Mouse (Mus musculus) kidney, embryonic 15.5 days (tissue): ENCODE data around the gene Hoxd12. TPM values are rescaled to one million over a fixed set of nuclear protein-coding genes. Genes with fewer than 3 reads are reported as not detected.

ENCODE experiments used
- ATAC-seq: fragments of 200-750 bp; cut with Nextera tagmentation; replicated peaks from 2 replicates; pipeline ENCODE4 v1.8.0; 2017; ENCODE audit warnings: moderate TSS enrichment; ENCODE audit not compliant: low FRiP score
- H3K27ac ChIP-seq: fragments of 300-500 bp; sonication (generic); 2 replicates; pipeline ENCODE4 v1.5.1; 2015; ENCODE audit warnings: mild to moderate bottlenecking, inconsistent platforms
- H3K27me3 ChIP-seq: fragments of 300-500 bp; sonication (generic); 2 replicates; pipeline ENCODE4 v1.6.1; 2015; ENCODE audit warnings: inconsistent platforms
- H3K36me3 ChIP-seq: fragments of 300-500 bp; sonication (generic); 2 replicates; pipeline ENCODE4 v1.6.1; 2015; ENCODE audit warnings: inconsistent platforms
- H3K4me1 ChIP-seq: fragments of 300-500 bp; sonication (generic); 2 replicates; pipeline ENCODE4 v1.6.1; 2015; ENCODE audit warnings: inconsistent platforms
- H3K4me2 ChIP-seq: fragments of 300-500 bp; sonication (generic); 2 replicates; pipeline ENCODE4 v1.6.1; 2015; ENCODE audit warnings: moderate library complexity, mild to moderate bottlenecking, inconsistent platforms
- H3K4me3 ChIP-seq: fragments of 300-500 bp; sonication (generic); replicated peaks from 2 replicates; pipeline ENCODE4 v1.5.1; 2015; ENCODE audit warnings: mild to moderate bottlenecking, inconsistent platforms
- H3K9ac ChIP-seq: fragments of 300-500 bp; sonication (generic); 2 replicates; pipeline ENCODE4 v1.6.1; 2015; ENCODE audit warnings: mild to moderate bottlenecking, inconsistent platforms
- H3K9me3 ChIP-seq: fragments of 300-500 bp; sonication (generic); replicated peaks from 2 replicates; pipeline ENCODE4 v1.6.1; 2016; ENCODE audit warnings: inconsistent platforms
- WGBS: fragments of 180-500 bp; shearing (Covaris S2); methylation state at CpG from one replicate; pipeline ENCODE4 v1.1.7; 2015; ENCODE audit warnings: mixed read lengths; 5-methylcytosine and 5-hydroxymethylcytosine counted together
- polyA plus RNA-seq: library from polyadenylated mRNA; unstranded; fragments of >200 nt; fragmentation: Nextera tagmentation; extraction: Ambion mirVana; gene quantifications from 2 replicates; pipeline ENCODE4 v1.2.1, GENCODE M21; 2015

The Hoxd12 gene
- 5.4 and 6.4 TPM in 2 replicates for polyA plus RNA-seq

- Histone ChIP-seq H3K27ac (peak within 1 kb of the TSS; percentile 82), H3K27me3 (peaks cover 81% of the 10 kb centered on the region), H3K36me3 (no peaks in the 10 kb centered on the region), H3K4me2 (peak within 1 kb of the TSS; percentile 49), H3K9me3 (no peaks in the 10 kb centered on the region), H3K9ac (peak within 1 kb of the TSS; percentile 37; the same call in 1 of the 2 replicates), H3K4me3 (peak within 1 kb of the TSS; percentile 28), H3K4me1 (peaks cover 72% of the 10 kb centered on the region)
- WGBS: 6% methylated on average over 47 of the region's 47 CpGs
- peak; percentile 7; the same call in 1 of the 2 replicates for ATAC-seq
These were observed at the start of gene Hoxd12 for GRCm38 (mm10) chr2:74674881-74675665. TSS of gene Hoxd12 (plus strand) at chr2:74675013.

- H3K9ac ChIP-seq: no peak overlapping the region
- WGBS: 70% methylated on average over 4 of the region's 4 CpGs
- H3K27ac ChIP-seq: no peak overlapping the region
- H3K4me2 ChIP-seq: no peak overlapping the region
- H3K36me3 ChIP-seq: no peaks in the 10 kb centered on the region
- no peak for ATAC-seq
- H3K4me1 ChIP-seq: no peaks in the 10 kb centered on the region
- H3K27me3 ChIP-seq: no peaks in the 10 kb centered on the region
- H3K4me3 ChIP-seq: no peak overlapping the region
- H3K9me3 ChIP-seq: no peaks in the 10 kb centered on the region
These were observed 39.4 kb upstream of the Hoxd12 start for GRCm38 (mm10) chr2:74635412-74635811.

GRCm38 (mm10) chr2:74642431-74642830, 32.4 kb upstream of the Hoxd12 start:
- no peak overlapping the region for H3K4me3 ChIP-seq
- peaks cover 8% of the 10 kb centered on the region for H3K4me1 ChIP-seq
- H3K27me3 ChIP-seq: peaks cover 35% of the 10 kb centered on the region
- no peak overlapping the region for H3K4me2 ChIP-seq
- 44% methylated on average over 5 of the region's 5 CpGs for WGBS
- ATAC-seq: no peak
- H3K27ac ChIP-seq: no peak overlapping the region
- no peaks in the 10 kb centered on the region for H3K36me3 ChIP-seq
- H3K9me3 ChIP-seq: no peaks in the 10 kb centered on the region
- H3K9ac ChIP-seq: no peak overlapping the region

- peaks cover 67% of the 10 kb centered on the region for H3K27me3 ChIP-seq
- no peaks in the 10 kb centered on the region for H3K9me3 ChIP-seq
- WGBS: 88% methylated on average over 3 of the region's 3 CpGs
- H3K4me3 ChIP-seq: no peak overlapping the region
- H3K27ac ChIP-seq: no peak overlapping the region
- no peak overlapping the region for H3K4me2 ChIP-seq
- H3K4me1 ChIP-seq: peaks cover 20% of the 10 kb centered on the region
- no peak overlapping the region for H3K9ac ChIP-seq
- H3K36me3 ChIP-seq: no peaks in the 10 kb centered on the region
- no peak for ATAC-seq
These were observed 29.2 kb upstream of the Hoxd12 start for GRCm38 (mm10) chr2:74645631-74646030.

- H3K9me3 ChIP-seq: no peaks in the 10 kb centered on the region
- H3K27ac ChIP-seq: no peak overlapping the region
- peak; percentile 84; the same call in 1 of the 2 replicates for ATAC-seq
- no peak overlapping the region for H3K4me2 ChIP-seq
- peaks cover 20% of the 10 kb centered on the region for H3K4me1 ChIP-seq
- H3K9ac ChIP-seq: no peak overlapping the region
- 16% methylated on average over 7 of the region's 7 CpGs for WGBS
- H3K27me3 ChIP-seq: peaks cover 83% of the 10 kb centered on the region
- no peaks in the 10 kb centered on the region for H3K36me3 ChIP-seq
- no peak overlapping the region for H3K4me3 ChIP-seq
These were observed 27.5 kb upstream of the Hoxd12 start for GRCm38 (mm10) chr2:74647082-74647864.

- H3K27me3 ChIP-seq: peaks cover 89% of the 10 kb centered on the region
- no peaks in the 10 kb centered on the region for H3K36me3 ChIP-seq
- WGBS: 36% methylated on average over 2 of the region's 2 CpGs
- H3K9ac ChIP-seq: no peak overlapping the region
- no peaks in the 10 kb centered on the region for H3K9me3 ChIP-seq
- H3K4me1 ChIP-seq: peaks cover 25% of the 10 kb centered on the region
- no peak overlapping the region for H3K27ac ChIP-seq
- H3K4me3 ChIP-seq: no peak overlapping the region
- no peak overlapping the region for H3K4me2 ChIP-seq
- ATAC-seq: no peak
These were observed 21.8 kb upstream of the Hoxd12 start for GRCm38 (mm10) chr2:74652996-74653340.

GRCm38 (mm10) chr2:74653781-74654535, 20.9 kb upstream of the Hoxd12 start:
- H3K4me2 ChIP-seq: no peak overlapping the region
- ATAC-seq: no peak
- H3K4me1 ChIP-seq: peaks cover 25% of the 10 kb centered on the region
- H3K27ac ChIP-seq: no peak overlapping the region
- no peaks in the 10 kb centered on the region for H3K36me3 ChIP-seq
- H3K9ac ChIP-seq: no peak overlapping the region
- H3K4me3 ChIP-seq: no peak overlapping the region
- H3K27me3 ChIP-seq: peaks cover 89% of the 10 kb centered on the region
- H3K9me3 ChIP-seq: no peaks in the 10 kb centered on the region
- WGBS: 12% methylated on average over 17 of the region's 17 CpGs

GRCm38 (mm10) chr2:74654743-74655419, 19.9 kb upstream of the Hoxd12 start:
- peaks cover 89% of the 10 kb centered on the region for H3K27me3 ChIP-seq
- peaks cover 27% of the 10 kb centered on the region for H3K4me1 ChIP-seq
- no peak for ATAC-seq
- no peak overlapping the region for H3K27ac ChIP-seq
- no peaks in the 10 kb centered on the region for H3K9me3 ChIP-seq
- no peak overlapping the region; the same call in 1 of the 2 replicates for H3K4me3 ChIP-seq
- H3K9ac ChIP-seq: no peak overlapping the region
- no peak overlapping the region for H3K4me2 ChIP-seq
- H3K36me3 ChIP-seq: no peaks in the 10 kb centered on the region
- WGBS: 5% methylated on average over 20 of the region's 20 CpGs

GRCm38 (mm10) chr2:74655420-74655781, 19.4 kb upstream of the Hoxd12 start:
- peak; percentile 50; the same call in 1 of the 2 replicates for ATAC-seq
- Histone ChIP-seq H3K9me3 (no peaks in the 10 kb centered on the region), H3K4me1 (peaks cover 27% of the 10 kb centered on the region), H3K4me3 (peak overlapping the region; percentile 46), H3K9ac (no peak overlapping the region), H3K27ac (no peak overlapping the region), H3K4me2 (peak overlapping the region; percentile 64), H3K27me3 (peaks cover 89% of the 10 kb centered on the region), H3K36me3 (no peaks in the 10 kb centered on the region)
- WGBS: under 1% methylated on average over 46 of the region's 47 CpGs

GRCm38 (mm10) chr2:74655821-74656631, 18.8 kb upstream of the Hoxd12 start:
- 1% methylated on average over 61 of the region's 69 CpGs for WGBS
- Histone ChIP-seq H3K27me3 (peaks cover 89% of the 10 kb centered on the region), H3K9me3 (no peaks in the 10 kb centered on the region), H3K9ac (no peak overlapping the region), H3K4me3 (peak overlapping the region; percentile 46), H3K4me1 (peaks cover 30% of the 10 kb centered on the region), H3K27ac (no peak overlapping the region), H3K4me2 (peak overlapping the region; percentile 64), H3K36me3 (no peaks in the 10 kb centered on the region)
- ATAC-seq: peak; percentile 49; the same call in 1 of the 2 replicates

GRCm38 (mm10) chr2:74656632-74657021, 18.2 kb upstream of the Hoxd12 start:
- 3% methylated on average over 4 of the region's 4 CpGs for WGBS
- peaks cover 90% of the 10 kb centered on the region for H3K27me3 ChIP-seq
- H3K9me3 ChIP-seq: no peaks in the 10 kb centered on the region
- H3K4me3 ChIP-seq: no peak overlapping the region; the same call in 1 of the 2 replicates
- no peak overlapping the region for H3K27ac ChIP-seq
- H3K4me2 ChIP-seq: no peak overlapping the region
- H3K4me1 ChIP-seq: peaks cover 35% of the 10 kb centered on the region
- no peak for ATAC-seq
- H3K9ac ChIP-seq: no peak overlapping the region
- H3K36me3 ChIP-seq: no peaks in the 10 kb centered on the region
